Mouse (Mus musculus): ENCODE measurements around the gene Phkg1. TPM values are rescaled to one million over a fixed set of nuclear protein-coding genes. Genes with fewer than 3 reads are reported as not detected.
"Not testable (repeated sequence)": the region's sequence is repeated elsewhere in the genome, so short reads cannot be mapped to it uniquely, and the experiment has no call there.

Phkg1 gene
- polyA plus RNA-seq, 1 experiment from 2014 or later: not detected

GRCm38 (mm10) chr5:129914024-129914423 is 15.7 kb upstream of the Phkg1 start:
- WGBS: 23% methylated on average over 2 of the region's 2 CpGs
- no peak overlapping the region for H3K4me2 ChIP-seq (ENCODE audit: low read depth)
- no peaks in the 10 kb centered on the region for H3K4me1 ChIP-seq (ENCODE audit: control insufficient read depth, insufficient read depth, low read length)
- no peaks in the 10 kb centered on the region for H3K27me3 ChIP-seq (ENCODE audit: control insufficient read depth, insufficient read depth, low read length)
- no peak overlapping the region for H3K27ac ChIP-seq (ENCODE audit: low read depth, low read length)
- no peak overlapping the region for H3K9ac ChIP-seq (ENCODE audit: low read length)
- ATAC-seq (ENCODE audit: insufficient read depth, low FRiP score, low TSS enrichment) (no peak), DNase-seq (ENCODE audit: low spot score) (no peak)
- no peak overlapping the region for H3K4me3 ChIP-seq (ENCODE audit: low read depth, low read length)
- no peaks in the 10 kb centered on the region for H3K36me3 ChIP-seq (ENCODE audit: control insufficient read depth, insufficient read depth, low read length)
- H3K9me3 ChIP-seq (ENCODE audit: control insufficient read depth, low read length): no peaks in the 10 kb centered on the region

GRCm38 (mm10) chr5:129909591-129909990 is 11.2 kb upstream of the Phkg1 start:
- Histone ChIP-seq H3K9ac (ENCODE audit: low read length) (no peak overlapping the region), H3K4me2 (ENCODE audit: low read depth) (0 out of 2 replicates have a peak overlapping the region, but pooled peaks have one; percentile 68)
- 81% methylated on average over 7 of the region's 7 CpGs for WGBS

GRCm38 (mm10) chr5:129909147-129909546 is 10.8 kb upstream of the Phkg1 start:
- H3K9me3 ChIP-seq (ENCODE audit: control insufficient read depth, low read length): no peaks in the 10 kb centered on the region
- 73% methylated on average over 9 of the region's 9 CpGs for WGBS
- H3K27me3 ChIP-seq (ENCODE audit: control insufficient read depth, insufficient read depth, low read length): no peaks in the 10 kb centered on the region
- H3K27ac ChIP-seq (ENCODE audit: low read depth, low read length): peak overlapping the region; percentile 90; the same call in 1 of the 2 replicates
- peak overlapping the region; percentile 64 for H3K4me3 ChIP-seq (ENCODE audit: low read depth, low read length)
- no peaks in the 10 kb centered on the region for H3K36me3 ChIP-seq (ENCODE audit: control insufficient read depth, insufficient read depth, low read length)
- peak overlapping the region; percentile 68 for H3K4me2 ChIP-seq (ENCODE audit: low read depth)
- DNase-seq (ENCODE audit: low spot score): no peak
- H3K4me1 ChIP-seq (ENCODE audit: control insufficient read depth, insufficient read depth, low read length): no peaks in the 10 kb centered on the region
- peak overlapping the region; percentile 81 for H3K9ac ChIP-seq (ENCODE audit: low read length)
- ATAC-seq (ENCODE audit: insufficient read depth, low FRiP score, low TSS enrichment): no peak

More at GRCm38 (mm10) chr5:129909591-129909990, 11.2 kb upstream of the Phkg1 start:
- Histone ChIP-seq H3K27me3 (ENCODE audit: control insufficient read depth, insufficient read depth, low read length) (no peaks in the 10 kb centered on the region), H3K4me1 (ENCODE audit: control insufficient read depth, insufficient read depth, low read length) (no peaks in the 10 kb centered on the region), H3K36me3 (ENCODE audit: control insufficient read depth, insufficient read depth, low read length) (no peaks in the 10 kb centered on the region), H3K27ac (ENCODE audit: low read depth, low read length) (no peak overlapping the region), H3K9me3 (ENCODE audit: control insufficient read depth, low read length) (no peaks in the 10 kb centered on the region), H3K4me3 (ENCODE audit: low read depth, low read length) (no peak overlapping the region)
- no peak for ATAC-seq (ENCODE audit: insufficient read depth, low FRiP score, low TSS enrichment)
- DNase-seq (ENCODE audit: low spot score): no peak

- peak within 1 kb of the TSS; percentile 90 for H3K27ac ChIP-seq (ENCODE audit: low read depth, low read length)
- WGBS: under 1% methylated on average over 63 of the region's 63 CpGs
- DNase-seq (ENCODE audit: low spot score) (peak; percentile 97), ATAC-seq (ENCODE audit: insufficient read depth, low FRiP score, low TSS enrichment) (peak; percentile 96)
- H3K36me3 ChIP-seq (ENCODE audit: control insufficient read depth, insufficient read depth, low read length): no peaks in the 10 kb centered on the region
- peak within 1 kb of the TSS; percentile 68 for H3K4me2 ChIP-seq (ENCODE audit: low read depth)
- no peaks in the 10 kb centered on the region for H3K4me1 ChIP-seq (ENCODE audit: control insufficient read depth, insufficient read depth, low read length)
- peak within 1 kb of the TSS; percentile 64 for H3K4me3 ChIP-seq (ENCODE audit: low read depth, low read length)
- peak within 1 kb of the TSS; percentile 81 for H3K9ac ChIP-seq (ENCODE audit: low read length)
- no peaks in the 10 kb centered on the region for H3K27me3 ChIP-seq (ENCODE audit: control insufficient read depth, insufficient read depth, low read length)
- H3K9me3 ChIP-seq (ENCODE audit: control insufficient read depth, low read length): no peaks in the 10 kb centered on the region
These were observed 10.1 kb upstream of the Phkg1 start, which contains the start of gene Nupr1l for GRCm38 (mm10) chr5:129908242-129908965. Gene Nupr1l, plus strand, starts transcription at chr5:129908540.

- Histone ChIP-seq H3K36me3 (ENCODE audit: control insufficient read depth, insufficient read depth, low read length) (no peaks in the 10 kb centered on the region), H3K4me1 (ENCODE audit: control insufficient read depth, insufficient read depth, low read length) (no peaks in the 10 kb centered on the region), H3K4me3 (ENCODE audit: low read depth, low read length) (peak overlapping the region; percentile 64), H3K27ac (ENCODE audit: low read depth, low read length) (peak overlapping the region; percentile 47; the same call in 1 of the 2 replicates), H3K27me3 (ENCODE audit: control insufficient read depth, insufficient read depth, low read length) (no peaks in the 10 kb centered on the region), H3K4me2 (ENCODE audit: low read depth) (peak overlapping the region; percentile 68), H3K9me3 (ENCODE audit: control insufficient read depth, low read length) (no peaks in the 10 kb centered on the region), H3K9ac (ENCODE audit: low read length) (peak overlapping the region; percentile 81)
- WGBS: 33% methylated on average over 4 of the region's 4 CpGs
- DNase-seq (ENCODE audit: low spot score) (no peak), ATAC-seq (ENCODE audit: insufficient read depth, low FRiP score, low TSS enrichment) (no peak)
These were observed 9.4 kb upstream of the Phkg1 start for GRCm38 (mm10) chr5:129907775-129908174.

GRCm38 (mm10) chr5:129895198-129896088 is 2.9 kb downstream of the Phkg1 start, which contains the start of gene Zbed5:
Gene Zbed5, plus strand, starts transcription at chr5:129895723.
- Histone ChIP-seq H3K4me1 (ENCODE audit: control insufficient read depth, insufficient read depth, low read length) (peaks cover 3% of the 10 kb centered on the region; the same call in 1 of the 2 replicates), H3K36me3 (ENCODE audit: control insufficient read depth, insufficient read depth, low read length) (no peaks in the 10 kb centered on the region), H3K27me3 (ENCODE audit: control insufficient read depth, insufficient read depth, low read length) (no peaks in the 10 kb centered on the region), H3K4me3 (ENCODE audit: low read depth, low read length) (peak within 1 kb of the TSS; percentile 66), H3K4me2 (ENCODE audit: low read depth) (peak within 1 kb of the TSS; percentile 73), H3K9me3 (ENCODE audit: control insufficient read depth, low read length) (no peaks in the 10 kb centered on the region), H3K9ac (ENCODE audit: low read length) (peak within 1 kb of the TSS; percentile 54), H3K27ac (ENCODE audit: low read depth, low read length) (no peak within 1 kb of the TSS)
- DNase-seq (ENCODE audit: low spot score) (peak; percentile 92), ATAC-seq (ENCODE audit: insufficient read depth, low FRiP score, low TSS enrichment) (peak; percentile 99)
- WGBS: 3% methylated on average over 44 of the region's 44 CpGs

GRCm38 (mm10) chr5:129890390-129890789 is 8.0 kb downstream of the Phkg1 start:
- 76% methylated on average over 3 of the region's 7 CpGs for WGBS
- not testable (repeated sequence) for H3K9me3 ChIP-seq (ENCODE audit: control insufficient read depth, low read length); H3K4me3 ChIP-seq (ENCODE audit: low read depth, low read length); DNase-seq (ENCODE audit: low spot score); H3K4me1 ChIP-seq (ENCODE audit: control insufficient read depth, insufficient read depth, low read length); H3K27ac ChIP-seq (ENCODE audit: low read depth, low read length); H3K9ac ChIP-seq (ENCODE audit: low read length); ATAC-seq (ENCODE audit: insufficient read depth, low FRiP score, low TSS enrichment); H3K27me3 ChIP-seq (ENCODE audit: control insufficient read depth, insufficient read depth, low read length); H3K36me3 ChIP-seq (ENCODE audit: control insufficient read depth, insufficient read depth, low read length); H3K4me2 ChIP-seq (ENCODE audit: low read depth)

GRCm38 (mm10) chr5:129886911-129887636 is 11.3 kb downstream of the Phkg1 start, which contains the start of gene Chchd2:
Gene Chchd2, minus strand, starts transcription at chr5:129887470.
- DNase-seq (ENCODE audit: low spot score): peak; percentile 91
- Histone ChIP-seq H3K27ac (ENCODE audit: low read depth, low read length) (peak within 1 kb of the TSS; percentile 89), H3K4me2 (ENCODE audit: low read depth) (peak within 1 kb of the TSS; percentile 84), H3K27me3 (ENCODE audit: control insufficient read depth, insufficient read depth, low read length) (no peaks in the 10 kb centered on the region), H3K9me3 (ENCODE audit: control insufficient read depth, low read length) (no peaks in the 10 kb centered on the region), H3K9ac (ENCODE audit: low read length) (peak within 1 kb of the TSS; percentile 88), H3K4me3 (ENCODE audit: low read depth, low read length) (peak within 1 kb of the TSS; percentile 72), H3K36me3 (ENCODE audit: control insufficient read depth, insufficient read depth, low read length) (peaks cover 5% of the 10 kb centered on the region; the same call in 1 of the 2 replicates), H3K4me1 (ENCODE audit: control insufficient read depth, insufficient read depth, low read length) (no peaks in the 10 kb centered on the region)
- peak; percentile 99 for ATAC-seq (ENCODE audit: insufficient read depth, low FRiP score, low TSS enrichment)
- WGBS: under 1% methylated on average over 46 of the region's 46 CpGs

Data from neural tube, embryonic 11.5 days (tissue).